Mouse (Mus musculus): ENCODE data around the gene Tmem161b.

DNA sequence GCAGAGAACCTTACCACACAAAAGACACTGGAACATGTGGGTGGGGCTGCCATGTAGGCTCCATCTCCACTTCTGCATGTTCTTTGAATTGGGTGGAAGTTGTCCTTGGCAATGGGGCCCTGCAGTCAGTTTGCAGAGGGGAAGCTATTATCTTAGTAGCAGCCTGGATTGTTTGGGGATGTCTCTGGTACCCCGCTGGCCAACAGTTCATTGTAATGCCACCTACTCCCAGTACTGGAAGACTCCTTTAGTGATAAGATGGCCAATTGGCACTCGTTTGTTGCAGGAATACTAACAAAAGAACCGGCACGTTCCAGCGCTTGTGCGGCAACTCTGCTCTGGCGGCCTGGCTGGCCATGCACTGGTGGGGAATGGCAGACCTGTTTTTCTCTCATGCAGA lies 14.7 kb downstream of the Tmem161b start:
- TF ChIP-seq CTCF (conservative IDR thresholded peaks at IDR 0.05; ENCODE audit: low read length) = no peak
- TF ChIP-seq NANOG (IDR thresholded peaks at IDR 0.05; ENCODE audit: borderline replicate concordance, low read length) = no peak
